Mouse (Mus musculus): Measurements from ENCODE around the gene Nos1ap. TPM values are rescaled to one million over a fixed set of nuclear protein-coding genes. Genes with fewer than 3 reads are reported as not detected.

The Nos1ap gene
- polyA plus RNA-seq, 1 experiment = 18.5 TPM

DNA sequence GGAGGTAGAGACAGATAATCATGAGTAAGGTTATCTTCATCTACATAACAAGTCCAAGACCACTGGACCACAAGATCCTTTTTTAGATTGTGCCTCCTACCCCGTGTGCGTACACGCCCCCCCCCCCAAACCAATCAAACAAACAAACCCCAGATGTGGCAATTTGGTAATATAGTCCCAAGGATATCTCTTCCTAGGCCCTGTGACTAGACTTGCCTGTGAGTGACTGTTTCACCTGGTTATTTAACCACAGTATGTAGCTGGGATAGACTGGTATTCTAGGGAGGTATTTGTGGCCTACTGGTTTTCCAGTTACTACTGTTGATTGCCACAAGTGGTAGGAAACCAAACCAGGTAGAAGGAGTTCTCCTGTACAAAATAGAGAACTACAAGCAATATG is 21.0 kb upstream of the Nos1ap start:
- DNase-seq (ENCODE audit: low read depth) = no peak
- no peak for TF ChIP-seq POLR2A (IDR thresholded peaks at IDR 0.05; ENCODE audit: borderline replicate concordance, extremely low read depth, insufficient read depth, insufficient read length, poor library complexity, severe bottlenecking)
- TF ChIP-seq CTCF (IDR thresholded peaks at IDR 0.05; ENCODE audit: borderline replicate concordance, extremely low read depth, insufficient read depth, insufficient read length) = no peak

- no peak for TF ChIP-seq POLR2A (IDR thresholded peaks at IDR 0.05; ENCODE audit: borderline replicate concordance, extremely low read depth, insufficient read depth, insufficient read length, poor library complexity, severe bottlenecking)
- TF ChIP-seq CTCF (IDR thresholded peaks at IDR 0.05; ENCODE audit: borderline replicate concordance, extremely low read depth, insufficient read depth, insufficient read length) = no peak
- no peak for DNase-seq (ENCODE audit: low read depth)
These were observed 20.6 kb upstream of the Nos1ap start for GRCm38 (mm10) chr1:170610289-170610688.

- no peak for TF ChIP-seq POLR2A (IDR thresholded peaks at IDR 0.05; ENCODE audit: borderline replicate concordance, extremely low read depth, insufficient read depth, insufficient read length, poor library complexity, severe bottlenecking)
- no peak for TF ChIP-seq CTCF (IDR thresholded peaks at IDR 0.05; ENCODE audit: borderline replicate concordance, extremely low read depth, insufficient read depth, insufficient read length)
These were observed 20.2 kb upstream of the Nos1ap start for GRCm38 (mm10) chr1:170609872-170610271.

DNA sequence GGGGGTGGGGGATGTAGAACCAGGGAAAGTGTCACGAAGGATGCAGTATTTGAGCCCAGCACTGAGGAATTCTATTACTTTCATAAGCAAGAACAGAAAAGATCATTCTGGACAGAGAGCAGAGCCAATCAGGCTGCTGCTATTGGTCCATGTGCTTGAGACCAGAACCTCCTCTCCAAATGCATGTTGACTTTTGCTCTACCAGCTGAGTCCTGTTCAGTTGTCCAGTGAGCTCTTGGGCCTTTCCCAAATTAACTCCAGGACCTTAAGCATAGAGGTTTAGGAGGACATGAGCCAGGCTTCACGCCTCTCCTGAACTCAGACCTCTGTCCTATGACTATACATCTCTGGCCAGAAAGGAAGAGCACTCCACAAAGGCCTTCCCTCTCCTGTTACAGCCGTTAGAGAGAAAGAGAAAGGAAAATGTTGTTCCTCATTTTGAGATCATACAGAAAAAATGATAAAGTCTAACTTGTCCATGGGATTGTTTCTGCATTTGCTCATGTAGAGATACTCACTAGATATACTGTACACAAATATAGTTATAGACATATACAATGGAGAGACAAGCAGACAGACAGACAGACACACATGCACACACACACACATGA is 18.9 kb upstream of the Nos1ap start:
- DNase-seq (ENCODE audit: low read depth) = no peak
- TF ChIP-seq POLR2A (IDR thresholded peaks at IDR 0.05; ENCODE audit: borderline replicate concordance, extremely low read depth, insufficient read depth, insufficient read length, poor library complexity, severe bottlenecking) (no peak), CTCF (IDR thresholded peaks at IDR 0.05; ENCODE audit: borderline replicate concordance, extremely low read depth, insufficient read depth, insufficient read length) (no peak)

More at GRCm38 (mm10) chr1:170609872-170610271, 20.2 kb upstream of the Nos1ap start:
- no peak for DNase-seq (ENCODE audit: low read depth)

DNA sequence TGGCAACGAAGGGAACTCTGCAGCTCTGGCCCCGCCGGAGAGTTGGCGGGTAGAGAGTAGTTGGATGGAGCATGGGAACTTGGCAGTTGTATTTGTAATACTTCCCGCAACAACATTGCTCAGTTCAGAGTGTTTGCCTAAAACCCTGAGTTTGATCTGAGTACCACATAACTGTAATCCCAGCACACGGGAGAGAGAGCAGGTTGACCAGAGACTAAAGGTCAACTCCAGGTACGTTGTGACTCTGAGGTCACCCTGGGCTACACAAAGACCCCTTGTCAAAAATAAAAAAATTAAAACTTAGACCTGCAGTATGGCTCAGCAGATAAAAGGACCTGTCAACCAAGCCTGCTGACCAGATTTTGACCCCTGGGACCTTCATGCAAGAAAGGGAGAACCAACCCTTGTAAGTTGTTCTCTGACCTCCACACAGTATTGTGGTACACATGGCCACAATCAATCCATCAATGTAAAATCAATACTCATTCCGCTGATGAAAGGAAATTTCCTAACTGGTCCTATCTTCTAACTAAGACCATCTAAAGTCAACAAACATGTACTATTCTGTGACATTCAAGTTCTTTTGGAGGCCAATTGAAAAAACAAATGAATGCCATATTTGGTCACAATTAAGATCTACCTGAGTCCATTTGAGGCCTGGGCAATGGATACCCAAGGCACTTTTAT is 17.7 kb upstream of the Nos1ap start:
- DNase-seq (ENCODE audit: low read depth) = no peak
- TF ChIP-seq CTCF (IDR thresholded peaks at IDR 0.05; ENCODE audit: borderline replicate concordance, extremely low read depth, insufficient read depth, insufficient read length) (no peak), POLR2A (IDR thresholded peaks at IDR 0.05; ENCODE audit: borderline replicate concordance, extremely low read depth, insufficient read depth, insufficient read length, poor library complexity, severe bottlenecking) (no peak)

DNA sequence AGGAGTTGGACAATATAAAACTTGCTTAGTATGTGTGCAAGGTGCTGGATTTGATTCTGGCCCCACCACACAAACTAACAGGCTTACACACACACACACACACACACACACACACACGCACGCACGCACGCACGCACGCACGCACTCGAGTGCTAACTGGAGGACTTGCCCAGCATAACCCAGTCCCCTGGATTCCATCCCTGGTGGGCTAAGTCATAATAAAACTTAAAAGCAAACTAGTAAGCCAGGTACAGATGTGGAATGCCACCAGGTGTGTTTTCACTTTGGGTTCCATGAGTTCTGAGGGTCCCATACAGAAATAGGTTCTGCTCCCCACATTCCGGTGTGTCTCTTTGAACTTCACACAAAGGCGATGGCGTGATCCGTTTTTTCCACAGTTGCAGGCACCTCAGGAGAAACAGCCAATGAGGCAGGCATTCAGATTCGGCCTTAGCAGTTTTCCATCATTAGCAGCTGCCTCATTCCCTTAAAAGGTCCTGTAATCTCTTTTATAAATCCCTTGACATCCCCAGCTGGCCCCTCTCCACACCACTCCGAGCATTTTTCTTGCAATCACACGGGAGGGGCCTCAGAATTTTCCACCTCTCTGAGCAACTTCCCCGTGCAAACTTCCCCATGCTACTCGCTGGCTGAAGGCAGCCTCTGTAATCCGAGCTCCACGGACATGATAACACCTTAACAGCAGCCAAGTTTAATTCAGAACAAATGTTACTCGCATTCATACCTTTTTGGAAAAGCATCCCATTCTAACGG is 15.8 kb upstream of the Nos1ap start:
- TF ChIP-seq POLR2A (IDR thresholded peaks at IDR 0.05; ENCODE audit: borderline replicate concordance, extremely low read depth, insufficient read depth, insufficient read length, poor library complexity, severe bottlenecking) = no peak
- TF ChIP-seq CTCF (IDR thresholded peaks at IDR 0.05; ENCODE audit: borderline replicate concordance, extremely low read depth, insufficient read depth, insufficient read length) = no peak
- DNase-seq (ENCODE audit: low read depth) = peak; percentile 26

DNA sequence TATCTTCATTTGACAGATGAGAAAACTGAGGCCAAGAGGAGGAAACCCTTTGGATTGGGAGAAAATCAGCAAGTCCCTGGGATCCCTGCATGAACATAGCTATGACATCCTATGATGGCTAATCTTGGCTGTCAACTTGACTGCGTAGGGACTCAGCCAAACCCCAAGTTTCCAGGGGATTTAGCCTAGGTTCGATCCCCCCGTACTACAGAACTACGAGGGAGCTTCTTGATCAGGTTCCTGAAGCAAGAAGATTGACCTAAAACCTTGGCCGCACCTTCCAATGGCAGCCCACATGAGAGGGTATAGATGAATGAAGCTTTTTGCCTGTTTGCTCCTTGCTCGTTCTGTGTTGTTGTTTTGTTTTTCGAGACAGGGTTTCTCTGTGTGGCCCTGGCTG is 4.9 kb upstream of the Nos1ap start:
- no peak for TF ChIP-seq POLR2A (IDR thresholded peaks at IDR 0.05; ENCODE audit: borderline replicate concordance, extremely low read depth, insufficient read depth, insufficient read length, poor library complexity, severe bottlenecking)
- TF ChIP-seq CTCF (IDR thresholded peaks at IDR 0.05; ENCODE audit: borderline replicate concordance, extremely low read depth, insufficient read depth, insufficient read length) = no peak

DNA sequence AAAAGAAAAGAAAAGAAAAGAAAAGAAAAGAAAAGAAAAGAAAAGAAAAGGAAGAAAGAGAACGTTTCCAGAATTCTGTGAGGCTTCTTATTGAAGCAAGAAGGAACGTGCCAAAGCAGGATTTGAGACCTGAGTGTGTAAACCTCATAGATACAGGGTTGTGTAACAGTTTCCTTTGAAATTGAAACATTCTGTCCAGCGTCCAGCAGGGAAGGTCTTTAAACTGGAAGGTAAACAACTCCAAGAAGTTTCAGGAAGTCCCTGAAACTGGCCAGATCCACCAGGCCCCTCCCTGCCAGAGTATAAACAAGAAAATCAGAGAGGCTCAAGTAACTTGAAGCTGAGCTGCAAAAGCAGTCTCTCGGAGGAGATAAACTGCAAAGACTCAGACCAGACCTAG is 870 bp upstream of the Nos1ap start:
- TF ChIP-seq POLR2A (IDR thresholded peaks at IDR 0.05; ENCODE audit: borderline replicate concordance, extremely low read depth, insufficient read depth, insufficient read length, poor library complexity, severe bottlenecking) (no peak), CTCF (IDR thresholded peaks at IDR 0.05; ENCODE audit: borderline replicate concordance, extremely low read depth, insufficient read depth, insufficient read length) (no peak)
- no peak for DNase-seq (ENCODE audit: low read depth)

More for the DNA sequence above, 4.9 kb upstream of the Nos1ap start:
- DNase-seq (ENCODE audit: low read depth) = no peak

DNA sequence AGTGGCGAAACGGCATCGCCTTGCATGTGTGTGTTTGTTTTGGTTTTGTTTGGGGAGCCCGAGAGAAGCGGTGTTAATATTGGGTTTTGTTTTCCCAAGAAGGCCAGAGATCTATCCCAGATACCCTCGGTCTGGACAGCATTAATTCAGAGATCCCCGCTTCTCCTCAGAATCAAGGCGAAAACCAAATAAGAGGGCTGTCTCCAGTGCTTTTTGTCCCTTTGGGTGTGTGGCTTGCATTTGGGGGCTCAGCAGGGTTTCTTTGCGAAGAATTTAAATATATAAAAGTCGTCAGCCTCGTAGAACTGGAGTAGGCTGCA is 340 bp upstream of the Nos1ap start:
- TF ChIP-seq POLR2A (IDR thresholded peaks at IDR 0.05; ENCODE audit: borderline replicate concordance, extremely low read depth, insufficient read depth, insufficient read length, poor library complexity, severe bottlenecking) (no peak), CTCF (IDR thresholded peaks at IDR 0.05; ENCODE audit: borderline replicate concordance, extremely low read depth, insufficient read depth, insufficient read length) (no peak)
- no peak for DNase-seq (ENCODE audit: low read depth)

DNA sequence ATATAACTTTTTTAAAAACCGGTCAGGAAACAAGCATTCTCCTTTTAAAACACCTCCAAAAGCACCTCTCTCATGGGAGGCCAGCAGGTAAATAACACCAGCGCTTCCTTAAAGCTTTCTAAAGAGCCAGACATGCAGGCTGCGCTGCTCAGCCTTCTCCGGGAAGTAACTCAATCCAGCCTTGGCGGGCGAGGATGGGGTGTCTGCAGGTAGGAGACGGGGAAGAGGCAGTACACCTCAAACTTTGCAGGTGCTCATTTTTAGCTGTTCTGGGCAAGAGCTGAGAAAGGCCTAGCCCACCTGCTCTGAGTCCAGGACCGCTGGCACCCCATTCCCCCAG is 812 bp downstream of the Nos1ap start:
- peak; percentile 51 for DNase-seq (ENCODE audit: low read depth)
- no peak for TF ChIP-seq CTCF (IDR thresholded peaks at IDR 0.05; ENCODE audit: borderline replicate concordance, extremely low read depth, insufficient read depth, insufficient read length)
- no peak for TF ChIP-seq POLR2A (IDR thresholded peaks at IDR 0.05; ENCODE audit: borderline replicate concordance, extremely low read depth, insufficient read depth, insufficient read length, poor library complexity, severe bottlenecking)

GRCm38 (mm10) chr1:170588353-170588752 is 1.3 kb downstream of the Nos1ap start:
- TF ChIP-seq POLR2A (IDR thresholded peaks at IDR 0.05; ENCODE audit: borderline replicate concordance, extremely low read depth, insufficient read depth, insufficient read length, poor library complexity, severe bottlenecking) (no peak), CTCF (IDR thresholded peaks at IDR 0.05; ENCODE audit: borderline replicate concordance, extremely low read depth, insufficient read depth, insufficient read length) (no peak)
- DNase-seq (ENCODE audit: low read depth) = peak; percentile 20
